Mouse (Mus musculus): Measurements from ENCODE around the gene Mapkbp1. TPM values are rescaled to one million over a fixed set of nuclear protein-coding genes. Genes with fewer than 3 reads are reported as not detected.
A peak's percentile ranks its signal among the peaks of the same experiment; 100 is the strongest.

Mapkbp1 gene
- polyA plus RNA-seq, 1 experiment from 2014 or later = 1.1 TPM

DNA sequence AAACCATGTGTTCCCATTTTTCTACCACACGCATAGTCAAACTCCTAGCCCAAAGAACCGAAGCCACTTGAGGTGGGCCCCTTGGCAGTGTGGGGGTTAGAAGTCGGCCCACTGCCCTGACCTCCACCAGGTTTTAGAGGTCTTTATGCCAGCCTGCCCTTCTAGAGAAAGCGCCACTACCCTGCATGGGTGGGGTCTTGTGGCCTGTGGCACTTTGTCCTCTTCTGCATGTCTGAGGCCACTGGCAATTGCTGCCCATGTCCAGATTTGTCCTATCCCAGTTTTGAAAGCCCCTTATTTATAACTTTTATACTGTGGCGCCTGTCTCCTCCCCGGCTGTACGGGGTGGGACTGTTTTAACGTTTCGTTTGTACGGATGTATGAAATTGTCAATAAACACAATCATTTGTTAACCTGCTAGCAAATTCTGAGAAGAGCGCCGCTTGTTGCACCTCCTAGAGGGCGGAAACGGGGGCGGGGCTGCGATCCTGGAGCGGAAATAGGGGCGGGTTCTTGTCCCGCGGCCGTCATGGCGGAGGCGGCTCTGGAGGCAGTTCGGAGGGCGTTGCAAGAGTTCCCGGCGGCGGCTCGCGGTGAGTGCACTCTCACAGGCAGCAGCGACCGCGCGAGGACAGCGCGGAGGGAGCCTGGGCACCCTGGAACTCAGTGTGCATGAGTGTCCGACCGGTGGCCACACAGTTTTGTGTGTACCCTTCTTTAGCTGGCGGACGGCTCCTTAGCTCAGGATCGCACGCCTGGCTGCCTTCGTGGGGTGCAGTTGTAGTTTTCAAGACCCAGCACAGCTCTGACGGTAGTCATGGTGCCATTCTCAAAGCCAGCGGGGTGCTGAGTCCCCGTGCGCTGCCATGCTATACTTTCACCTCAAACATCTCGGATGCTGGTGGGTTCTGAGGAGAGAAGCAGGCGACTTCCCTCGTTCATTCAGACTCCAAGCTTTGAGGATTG, 54.8 kb downstream of the Mapkbp1 start, which contains the start of the genes Jmjd7 and Gm28042:
Gene Jmjd7, plus strand, starts transcription at position 500 of the 966 bp plus-strand sequence.
Gene Gm28042, plus strand, starts transcription at position 510 of the 966 bp plus-strand sequence.
- H3K27ac ChIP-seq (replicated peaks) = peak within 1 kb of the TSS; percentile 93
- peak within 1 kb of the TSS; percentile 65 for H3K4me2 ChIP-seq (replicated peaks; ENCODE audit: low read depth)
- H3K4me3 ChIP-seq (ENCODE audit: low read depth, low read length) = peak within 1 kb of the TSS; percentile 68
- ATAC-seq (ENCODE audit: low FRiP score, low TSS enrichment) (peak; percentile 89), DNase-seq (ENCODE audit: low spot score) (peak; percentile 96)
- peaks cover 8% of the 10 kb centered on the region for H3K36me3 ChIP-seq (ENCODE audit: control insufficient read depth, insufficient read depth, low read length)
- TF ChIP-seq CTCF (IDR thresholded peaks at IDR 0.05; ENCODE audit: low read depth) (peak; percentile 56), EP300 (optimal IDR thresholded peaks at IDR 0.05) (no peak)
- no peaks in the 10 kb centered on the region for H3K27me3 ChIP-seq (ENCODE audit: control insufficient read depth, insufficient read depth, low read length)
- peak within 1 kb of the TSS; percentile 79 for H3K9ac ChIP-seq (ENCODE audit: low read length)
- 5% methylated on average over 50 of the region's 50 CpGs for WGBS
- H3K9me3 ChIP-seq (ENCODE audit: control insufficient read depth, low read length) = no peaks in the 10 kb centered on the region
- no peaks in the 10 kb centered on the region for H3K4me1 ChIP-seq (replicated peaks; ENCODE audit: control insufficient read depth, insufficient read depth)

DNA sequence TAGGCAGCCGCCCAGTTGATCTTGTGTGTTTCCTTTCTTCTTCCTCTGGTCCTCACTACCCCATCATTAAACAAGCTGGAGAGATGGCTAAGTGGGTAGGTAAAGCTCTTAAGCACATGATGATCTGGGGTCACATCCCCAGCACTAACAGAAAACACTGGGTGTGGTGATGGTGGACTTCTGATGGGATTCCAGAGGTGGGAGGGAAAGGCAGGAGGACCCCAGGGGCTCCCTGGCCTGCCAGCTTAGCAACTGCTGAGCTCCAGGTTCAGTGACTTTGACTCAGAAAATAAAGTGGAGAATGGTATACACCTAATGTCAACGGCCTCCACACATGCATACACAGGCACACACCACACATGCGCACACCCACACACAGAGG, 55.4 kb downstream of the Mapkbp1 start:
- H3K27ac ChIP-seq (replicated peaks) = peak overlapping the region; percentile 93
- peaks cover 6% of the 10 kb centered on the region for H3K36me3 ChIP-seq (ENCODE audit: control insufficient read depth, insufficient read depth, low read length)
- ATAC-seq (ENCODE audit: low FRiP score, low TSS enrichment) (no peak), DNase-seq (ENCODE audit: low spot score) (no peak)
- no peaks in the 10 kb centered on the region for H3K27me3 ChIP-seq (ENCODE audit: control insufficient read depth, insufficient read depth, low read length)
- H3K4me3 ChIP-seq (ENCODE audit: low read depth, low read length) = peak overlapping the region; percentile 68
- H3K4me2 ChIP-seq (replicated peaks; ENCODE audit: low read depth) = peak overlapping the region; percentile 65
- TF ChIP-seq CTCF (IDR thresholded peaks at IDR 0.05; ENCODE audit: low read depth) = no peak
- TF ChIP-seq EP300 (optimal IDR thresholded peaks at IDR 0.05) = no peak
- H3K9me3 ChIP-seq (ENCODE audit: control insufficient read depth, low read length) = no peaks in the 10 kb centered on the region
- H3K4me1 ChIP-seq (replicated peaks; ENCODE audit: control insufficient read depth, insufficient read depth) = no peaks in the 10 kb centered on the region
- H3K9ac ChIP-seq (ENCODE audit: low read length) = peak overlapping the region; percentile 79
- WGBS = 34% methylated on average over 3 of the region's 3 CpGs

DNA sequence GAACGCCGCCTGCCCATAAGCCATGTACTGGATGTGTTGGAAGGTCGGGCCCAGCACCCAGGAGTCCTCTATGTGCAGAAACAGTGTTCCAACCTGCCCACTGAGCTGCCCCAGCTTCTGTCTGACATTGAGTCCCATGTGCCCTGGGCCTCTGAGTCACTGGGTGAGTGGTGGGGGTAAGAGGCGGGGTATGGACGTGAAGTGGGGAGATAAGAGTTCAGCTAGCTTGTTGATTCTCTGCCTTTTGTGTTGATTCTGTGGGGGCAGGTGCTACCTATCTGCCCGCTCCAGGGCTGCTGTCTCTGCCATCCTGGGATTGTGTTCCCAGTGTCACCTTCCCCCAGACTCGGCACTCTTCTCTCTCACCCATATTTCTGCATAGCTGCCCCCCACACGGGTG, 57.9 kb downstream of the Mapkbp1 start:
- no peak for ATAC-seq (ENCODE audit: low FRiP score, low TSS enrichment)
- DNase-seq (ENCODE audit: low spot score) = peak; percentile 43
- no peak overlapping the region for H3K27ac ChIP-seq (replicated peaks)

DNA sequence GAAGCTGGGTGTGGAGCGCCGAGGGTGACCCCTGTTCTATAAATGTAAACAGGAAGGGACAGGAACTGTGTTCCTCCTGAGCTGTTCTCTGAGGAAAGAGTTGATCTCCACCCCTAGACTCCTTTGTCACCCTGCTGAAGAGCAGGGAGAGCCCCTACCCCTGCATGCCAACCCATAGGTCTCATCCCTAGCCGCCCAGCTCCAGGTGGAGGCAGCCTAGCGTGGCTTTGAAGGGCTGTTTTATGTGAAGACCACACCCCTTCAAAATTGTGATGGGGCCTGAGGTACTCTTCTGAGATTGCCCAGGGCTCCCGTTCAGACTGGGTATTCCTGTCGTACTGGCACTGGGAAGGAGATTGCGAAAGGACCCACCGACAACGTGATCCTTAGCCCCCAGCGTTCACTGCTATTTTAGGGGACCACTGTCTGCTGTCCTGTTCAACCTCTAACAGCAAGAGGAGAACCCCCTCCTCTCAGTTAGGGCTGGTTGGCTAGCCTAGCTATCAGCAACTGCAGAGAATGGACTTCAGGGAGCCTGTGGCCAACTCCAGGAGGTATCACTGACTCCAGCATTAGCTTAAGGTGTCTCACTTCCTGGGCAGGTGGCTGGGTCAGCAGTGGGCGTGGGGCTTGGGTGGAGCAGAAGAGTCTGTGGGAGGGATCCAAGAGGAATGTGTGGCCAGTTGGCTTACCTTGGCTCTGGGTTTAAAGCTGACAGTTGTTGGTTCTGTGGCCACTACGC, 60.4 kb downstream of the Mapkbp1 start, which contains the start of gene Pla2g4b:
Gene Pla2g4b, plus strand, starts transcription at position 692 of the 742 bp plus-strand sequence.
- 88% methylated on average over 12 of the region's 12 CpGs for WGBS
- H3K27me3 ChIP-seq (ENCODE audit: control insufficient read depth, insufficient read depth, low read length) = no peaks in the 10 kb centered on the region
- DNase-seq (ENCODE audit: low spot score) (no peak), ATAC-seq (ENCODE audit: low FRiP score, low TSS enrichment) (no peak)
- TF ChIP-seq CTCF (IDR thresholded peaks at IDR 0.05; ENCODE audit: low read depth) (no peak), EP300 (optimal IDR thresholded peaks at IDR 0.05) (no peak)
- no peak within 1 kb of the TSS for H3K4me3 ChIP-seq (ENCODE audit: low read depth, low read length)
- no peak within 1 kb of the TSS for H3K4me2 ChIP-seq (replicated peaks; ENCODE audit: low read depth)
- H3K9me3 ChIP-seq (ENCODE audit: control insufficient read depth, low read length) = no peaks in the 10 kb centered on the region
- no peaks in the 10 kb centered on the region for H3K4me1 ChIP-seq (replicated peaks; ENCODE audit: control insufficient read depth, insufficient read depth)
- 0 out of 2 replicates have a peak within 1 kb of the TSS, but pooled peaks have one; percentile 18 for H3K27ac ChIP-seq (replicated peaks)
- peaks cover 3% of the 10 kb centered on the region; the same call in 1 of the 2 replicates for H3K36me3 ChIP-seq (ENCODE audit: control insufficient read depth, insufficient read depth, low read length)
- no peak within 1 kb of the TSS for H3K9ac ChIP-seq (ENCODE audit: low read length)

More for the DNA sequence above, 57.9 kb downstream of the Mapkbp1 start:
- TF ChIP-seq EP300 (optimal IDR thresholded peaks at IDR 0.05) (no peak), CTCF (IDR thresholded peaks at IDR 0.05; ENCODE audit: low read depth) (no peak)
- H3K4me2 ChIP-seq (replicated peaks; ENCODE audit: low read depth) = no peak overlapping the region
- H3K9me3 ChIP-seq (ENCODE audit: control insufficient read depth, low read length) = no peaks in the 10 kb centered on the region
- H3K9ac ChIP-seq (ENCODE audit: low read length) = no peak overlapping the region
- H3K27me3 ChIP-seq (ENCODE audit: control insufficient read depth, insufficient read depth, low read length) = no peaks in the 10 kb centered on the region
- no peak overlapping the region for H3K4me3 ChIP-seq (ENCODE audit: low read depth, low read length)
- H3K36me3 ChIP-seq (ENCODE audit: control insufficient read depth, insufficient read depth, low read length) = peaks cover 3% of the 10 kb centered on the region; the same call in 1 of the 2 replicates
- H3K4me1 ChIP-seq (replicated peaks; ENCODE audit: control insufficient read depth, insufficient read depth) = no peaks in the 10 kb centered on the region
- WGBS = 80% methylated on average over 8 of the region's 8 CpGs

DNA sequence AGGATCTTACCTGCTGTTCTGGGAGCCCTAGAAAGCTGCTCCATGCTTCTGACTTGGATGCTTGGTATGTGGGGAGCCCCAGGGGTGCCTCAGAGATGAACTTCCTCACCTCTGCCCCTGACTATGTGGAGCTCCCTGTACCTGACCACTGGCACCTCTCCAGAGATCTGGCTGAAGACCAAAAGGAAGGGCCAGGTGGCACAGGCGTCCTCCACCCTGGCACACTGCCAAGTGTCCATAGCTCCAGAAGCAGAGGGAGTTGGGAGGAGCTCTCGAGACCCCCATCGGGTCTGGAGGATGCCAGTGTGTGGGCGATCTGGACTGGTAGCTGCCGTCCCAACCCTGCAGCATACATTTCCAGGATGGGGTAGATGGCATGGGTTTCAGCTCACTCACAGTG, 61.2 kb downstream of the Mapkbp1 start:
- DNase-seq (ENCODE audit: low spot score) (no peak), ATAC-seq (ENCODE audit: low FRiP score, low TSS enrichment) (no peak)
- no peaks in the 10 kb centered on the region for H3K27me3 ChIP-seq (ENCODE audit: control insufficient read depth, insufficient read depth, low read length)
- H3K4me3 ChIP-seq (ENCODE audit: low read depth, low read length) = no peak overlapping the region
- WGBS = 79% methylated on average over 5 of the region's 5 CpGs
- no peak overlapping the region for H3K27ac ChIP-seq (replicated peaks)
- TF ChIP-seq CTCF (IDR thresholded peaks at IDR 0.05; ENCODE audit: low read depth) (no peak), EP300 (optimal IDR thresholded peaks at IDR 0.05) (no peak)
- H3K9me3 ChIP-seq (ENCODE audit: control insufficient read depth, low read length) = no peaks in the 10 kb centered on the region
- peaks cover 3% of the 10 kb centered on the region; the same call in 1 of the 2 replicates for H3K36me3 ChIP-seq (ENCODE audit: control insufficient read depth, insufficient read depth, low read length)
- no peaks in the 10 kb centered on the region for H3K4me1 ChIP-seq (replicated peaks; ENCODE audit: control insufficient read depth, insufficient read depth)
- H3K9ac ChIP-seq (ENCODE audit: low read length) = no peak overlapping the region
- no peak overlapping the region for H3K4me2 ChIP-seq (replicated peaks; ENCODE audit: low read depth)

Measured in stomach, postnatal 0 days (tissue).